Mouse (Mus musculus) heart, embryonic 15.5 days (tissue): ENCODE results near the gene Pard3. TPM values are rescaled to one million over a fixed set of nuclear protein-coding genes. Genes with fewer than 3 reads are reported as not detected.

Experiments used
- ATAC-seq: fragments of 200-750 bp; cut with Nextera tagmentation; replicated peaks from 2 replicates; pipeline ENCODE4 v1.8.0; 2017; ENCODE audit warnings: low read depth, moderate TSS enrichment; ENCODE audit not compliant: insufficient number of reproducible peaks, insufficient read depth, low FRiP score
- H3K27ac ChIP-seq: fragments of 300-500 bp; sonication (generic); 2 replicates; pipeline ENCODE4 v1.5.1; 2015; ENCODE audit warnings: mild to moderate bottlenecking, inconsistent platforms
- H3K27me3 ChIP-seq: fragments of 300-500 bp; sonication (generic); 2 replicates; pipeline ENCODE4 v1.6.1; 2015; ENCODE audit warnings: inconsistent platforms
- H3K36me3 ChIP-seq: fragments of 300-500 bp; sonication (generic); 2 replicates; pipeline ENCODE4 v1.6.1; 2015; ENCODE audit warnings: mild to moderate bottlenecking, inconsistent platforms
- H3K4me1 ChIP-seq: fragments of 300-500 bp; sonication (generic); replicated peaks from 2 replicates; pipeline ENCODE4 v1.6.1; 2015; ENCODE audit warnings: inconsistent platforms
- H3K4me2 ChIP-seq: fragments of 300-500 bp; sonication (generic); 2 replicates; pipeline ENCODE4 v1.6.1; 2015; ENCODE audit warnings: inconsistent platforms, mild to moderate bottlenecking, moderate library complexity
- H3K4me3 ChIP-seq: fragments of 300-500 bp; sonication (generic); 2 replicates; pipeline ENCODE4 v1.5.1; 2015; ENCODE audit warnings: mild to moderate bottlenecking, inconsistent platforms
- H3K9ac ChIP-seq: fragments of 300-500 bp; sonication (generic); 2 replicates; pipeline ENCODE4 v1.6.1; 2015; ENCODE audit warnings: mild to moderate bottlenecking, inconsistent platforms
- H3K9me3 ChIP-seq: fragments of 300-500 bp; sonication (generic); replicated peaks from 2 replicates; pipeline ENCODE4 v1.6.1; 2016; ENCODE audit warnings: inconsistent platforms
- WGBS: fragments of 180-500 bp; shearing (Covaris S2); methylation state at CpG from one replicate; pipeline ENCODE4 v1.1.7; 2015; ENCODE audit warnings: mixed read lengths; 5-methylcytosine and 5-hydroxymethylcytosine counted together
- polyA plus RNA-seq: library from polyadenylated mRNA; unstranded; fragments of >200 nt; fragmentation: Nextera tagmentation; extraction: Ambion mirVana; gene quantifications from 2 replicates; pipeline ENCODE4 v1.2.1, GENCODE M21; 2015

The Pard3 gene
- polyA plus RNA-seq, 1 experiment from 2014 or later, result 14.9 TPM

GRCm38 (mm10) chr8:127266777-127267176, 203.1 kb downstream of the Pard3 start:
- H3K27ac ChIP-seq, result no peak overlapping the region
- no peak for ATAC-seq
- no peaks in the 10 kb centered on the region for H3K36me3 ChIP-seq
- no peak overlapping the region for H3K9ac ChIP-seq
- no peaks in the 10 kb centered on the region for H3K27me3 ChIP-seq
- 77% methylated on average over 5 of the region's 5 CpGs for WGBS
- no peak overlapping the region for H3K4me3 ChIP-seq
- no peaks in the 10 kb centered on the region for H3K9me3 ChIP-seq
- H3K4me2 ChIP-seq, result no peak overlapping the region
- H3K4me1 ChIP-seq, result no peaks in the 10 kb centered on the region

GRCm38 (mm10) chr8:127268239-127269024, 204.7 kb downstream of the Pard3 start:
- Histone ChIP-seq H3K9ac (no peak overlapping the region), H3K4me1 (no peaks in the 10 kb centered on the region), H3K4me2 (no peak overlapping the region), H3K36me3 (no peaks in the 10 kb centered on the region), H3K4me3 (no peak overlapping the region), H3K27me3 (no peaks in the 10 kb centered on the region), H3K9me3 (no peaks in the 10 kb centered on the region), H3K27ac (no peak overlapping the region)
- no peak for ATAC-seq
- WGBS, result 77% methylated on average over 12 of the region's 12 CpGs

- H3K4me3 ChIP-seq, result no peak overlapping the region
- no peak for ATAC-seq
- H3K4me2 ChIP-seq, result no peak overlapping the region
- no peaks in the 10 kb centered on the region for H3K27me3 ChIP-seq
- no peak overlapping the region for H3K27ac ChIP-seq
- H3K4me1 ChIP-seq, result no peaks in the 10 kb centered on the region
- no peaks in the 10 kb centered on the region for H3K36me3 ChIP-seq
- H3K9ac ChIP-seq, result no peak overlapping the region
- no peaks in the 10 kb centered on the region for H3K9me3 ChIP-seq
- whole genome bisulfite sequencing, result 65% methylated on average over 2 of the region's 2 CpGs
Observed at GRCm38 (mm10) chr8:127269082-127269747, 205.5 kb downstream of the Pard3 start.

- Histone ChIP-seq H3K4me3 (no peak overlapping the region), H3K27me3 (no peaks in the 10 kb centered on the region), H3K4me1 (no peaks in the 10 kb centered on the region), H3K27ac (no peak overlapping the region), H3K9me3 (no peaks in the 10 kb centered on the region), H3K36me3 (no peaks in the 10 kb centered on the region), H3K9ac (no peak overlapping the region), H3K4me2 (no peak overlapping the region)
- ATAC-seq, result no peak
- WGBS, result 90% methylated on average over 3 of the region's 3 CpGs
Observed at GRCm38 (mm10) chr8:127271186-127271585, 207.5 kb downstream of the Pard3 start.

- Histone ChIP-seq H3K9me3 (no peaks in the 10 kb centered on the region), H3K4me3 (no peak overlapping the region), H3K27me3 (no peaks in the 10 kb centered on the region), H3K36me3 (peaks cover 3% of the 10 kb centered on the region; the same call in 1 of the 2 replicates), H3K4me1 (peaks cover 6% of the 10 kb centered on the region; the same call in 1 of the 2 replicates), H3K9ac (no peak overlapping the region), H3K27ac (no peak overlapping the region), H3K4me2 (no peak overlapping the region)
- no peak for ATAC-seq
- 94% methylated on average over 7 of the region's 7 CpGs for WGBS
Observed at GRCm38 (mm10) chr8:127280299-127280974, 216.7 kb downstream of the Pard3 start.

- Histone ChIP-seq H3K4me1 (peaks cover 6% of the 10 kb centered on the region; the same call in 1 of the 2 replicates), H3K4me2 (no peak overlapping the region), H3K36me3 (peaks cover 3% of the 10 kb centered on the region; the same call in 1 of the 2 replicates), H3K27me3 (no peaks in the 10 kb centered on the region), H3K27ac (no peak overlapping the region), H3K4me3 (no peak overlapping the region), H3K9ac (no peak overlapping the region), H3K9me3 (no peaks in the 10 kb centered on the region)
- ATAC-seq, result no peak
- 85% methylated on average over 4 of the region's 4 CpGs for WGBS
Observed at GRCm38 (mm10) chr8:127281035-127281434, 217.3 kb downstream of the Pard3 start.

- no peak for ATAC-seq
- 90% methylated on average over 9 of the region's 9 CpGs for WGBS
Observed at GRCm38 (mm10) chr8:127284462-127285216, 220.9 kb downstream of the Pard3 start.

GRCm38 (mm10) chr8:127287816-127288215, 224.1 kb downstream of the Pard3 start:
- H3K27ac ChIP-seq, result no peak overlapping the region
- H3K4me2 ChIP-seq, result no peak overlapping the region
- no peak overlapping the region for H3K4me3 ChIP-seq
- ATAC-seq, result no peak
- WGBS, result 88% methylated on average over 10 of the region's 10 CpGs
- no peaks in the 10 kb centered on the region for H3K4me1 ChIP-seq
- H3K9ac ChIP-seq, result no peak overlapping the region
- H3K27me3 ChIP-seq, result no peaks in the 10 kb centered on the region
- H3K9me3 ChIP-seq, result no peaks in the 10 kb centered on the region
- H3K36me3 ChIP-seq, result no peaks in the 10 kb centered on the region

More at GRCm38 (mm10) chr8:127284462-127285216, 220.9 kb downstream of the Pard3 start:
- no peaks in the 10 kb centered on the region for H3K9me3 ChIP-seq
- H3K27ac ChIP-seq, result no peak overlapping the region
- no peaks in the 10 kb centered on the region for H3K27me3 ChIP-seq
- no peaks in the 10 kb centered on the region for H3K36me3 ChIP-seq
- no peak overlapping the region for H3K9ac ChIP-seq
- H3K4me1 ChIP-seq, result no peaks in the 10 kb centered on the region
- H3K4me3 ChIP-seq, result no peak overlapping the region
- no peak overlapping the region for H3K4me2 ChIP-seq

- Histone ChIP-seq H3K4me1 (no peaks in the 10 kb centered on the region), H3K4me2 (no peak overlapping the region)
- 90% methylated on average over 5 of the region's 5 CpGs for WGBS
Observed at GRCm38 (mm10) chr8:127292307-127292706, 228.6 kb downstream of the Pard3 start.

GRCm38 (mm10) chr8:127293025-127293729, 229.5 kb downstream of the Pard3 start:
- Histone ChIP-seq H3K4me3 (no peak overlapping the region), H3K27ac (no peak overlapping the region), H3K9ac (no peak overlapping the region), H3K4me1 (peaks cover 3% of the 10 kb centered on the region), H3K4me2 (no peak overlapping the region), H3K27me3 (no peaks in the 10 kb centered on the region), H3K9me3 (no peaks in the 10 kb centered on the region), H3K36me3 (no peaks in the 10 kb centered on the region)
- 74% methylated on average over 6 of the region's 6 CpGs for WGBS
- no peak for ATAC-seq

More at GRCm38 (mm10) chr8:127292307-127292706, 228.6 kb downstream of the Pard3 start:
- H3K4me3 ChIP-seq, result no peak overlapping the region
- no peak for ATAC-seq
- no peaks in the 10 kb centered on the region for H3K9me3 ChIP-seq
- H3K36me3 ChIP-seq, result no peaks in the 10 kb centered on the region
- no peak overlapping the region for H3K9ac ChIP-seq
- H3K27ac ChIP-seq, result no peak overlapping the region
- no peaks in the 10 kb centered on the region for H3K27me3 ChIP-seq
